Mouse (Mus musculus) bone marrow macrophage, adult 2 months (primary cell): ENCODE measurements at regions not wholly inside any gene's neighbourhood (a gene's known extent, or its start where the extent isn't known, plus 50 kb on each side); places are given as distances from the start of the nearest gene placed in this dataset.

ENCODE experiments used
- H3K27ac ChIP-seq: 2 replicates; pipeline ENCODE4 v1.5.1; 2012; ENCODE audit warnings: low read depth, low read length; ENCODE audit not compliant: insufficient read depth
- H3K4me1 ChIP-seq: 2 replicates; pipeline ENCODE4 v1.6.1; 2012; ENCODE audit warnings: low read length; ENCODE audit not compliant: control insufficient read depth, insufficient read depth
- H3K4me3 ChIP-seq: 2 replicates; pipeline ENCODE4 v1.5.1; 2012; ENCODE audit warnings: mild to moderate bottlenecking, low read length, moderate library complexity; ENCODE audit not compliant: insufficient read depth
- CTCF ChIP-seq: IDR thresholded peaks from 2 replicates; pipeline ENCODE4 v1.5.1; 2012; ENCODE audit warnings: low read depth, mild to moderate bottlenecking, low read length, moderate library complexity
- POLR2A ChIP-seq: IDR thresholded peaks from 2 replicates; pipeline ENCODE4 v1.6.1; 2012; ENCODE audit warnings: mild to moderate bottlenecking, low read depth, low read length, borderline replicate concordance

GRCm38 (mm10) chr1:150160314-150160713, 60.5 kb downstream of the Ptgs2 start:
- H3K4me1 ChIP-seq = peaks cover 2% of the 10 kb centered on the region
- TF ChIP-seq POLR2A (no peak), CTCF (no peak)
- no peak overlapping the region for H3K27ac ChIP-seq
- H3K4me3 ChIP-seq = no peak overlapping the region

GRCm38 (mm10) chr1:150164890-150165596, 65.2 kb downstream of the Ptgs2 start:
- TF ChIP-seq CTCF (no peak), POLR2A (no peak)
- Histone ChIP-seq H3K4me1 (peaks cover 8% of the 10 kb centered on the region), H3K4me3 (peak overlapping the region; percentile 25), H3K27ac (peak overlapping the region; percentile 1)

GRCm38 (mm10) chr1:150165597-150165973, 65.8 kb downstream of the Ptgs2 start:
- peak overlapping the region; percentile 25; the same call in 1 of the 2 replicates for H3K4me3 ChIP-seq
- H3K27ac ChIP-seq = peak overlapping the region; percentile 1
- peaks cover 8% of the 10 kb centered on the region for H3K4me1 ChIP-seq
- TF ChIP-seq CTCF (no peak), POLR2A (no peak)

- Histone ChIP-seq H3K4me1 (peaks cover 8% of the 10 kb centered on the region), H3K27ac (no peak overlapping the region), H3K4me3 (no peak overlapping the region)
- TF ChIP-seq CTCF (no peak), POLR2A (no peak)
Observed at GRCm38 (mm10) chr1:150167172-150167571, 67.3 kb downstream of the Ptgs2 start.

GRCm38 (mm10) chr1:150174204-150174603, 74.4 kb downstream of the Ptgs2 start:
- Histone ChIP-seq H3K4me1 (no peaks in the 10 kb centered on the region), H3K27ac (no peak overlapping the region), H3K4me3 (no peak overlapping the region)
- no peak for TF ChIP-seq POLR2A
- no peak for TF ChIP-seq CTCF

GRCm38 (mm10) chr1:150177029-150177740, 77.4 kb downstream of the Ptgs2 start:
- no peak overlapping the region for H3K4me3 ChIP-seq
- H3K4me1 ChIP-seq = no peaks in the 10 kb centered on the region
- no peak overlapping the region for H3K27ac ChIP-seq
- no peak for TF ChIP-seq POLR2A
- no peak for TF ChIP-seq CTCF

- H3K27ac ChIP-seq = no peak overlapping the region
- no peak for TF ChIP-seq CTCF
- no peak for TF ChIP-seq POLR2A
- peaks cover 4% of the 10 kb centered on the region; the same call in 1 of the 2 replicates for H3K4me1 ChIP-seq
- H3K4me3 ChIP-seq = no peak overlapping the region
Observed at GRCm38 (mm10) chr1:150202022-150202421, 102.2 kb downstream of the Ptgs2 start.

GRCm38 (mm10) chr1:150212454-150212853, 106.8 kb upstream of the Pdc start:
- no peak for TF ChIP-seq POLR2A
- no peak for TF ChIP-seq CTCF
- H3K4me3 ChIP-seq = no peak overlapping the region
- no peak overlapping the region for H3K27ac ChIP-seq
- no peaks in the 10 kb centered on the region for H3K4me1 ChIP-seq

- H3K4me3 ChIP-seq = no peak overlapping the region
- no peak overlapping the region for H3K27ac ChIP-seq
- TF ChIP-seq POLR2A (no peak), CTCF (no peak)
- H3K4me1 ChIP-seq = no peaks in the 10 kb centered on the region
Observed at GRCm38 (mm10) chr1:150216672-150217071, 102.5 kb upstream of the Pdc start.

GRCm38 (mm10) chr1:150218802-150219201, 100.4 kb upstream of the Pdc start:
- Histone ChIP-seq H3K4me3 (no peak overlapping the region), H3K4me1 (no peaks in the 10 kb centered on the region), H3K27ac (no peak overlapping the region)
- TF ChIP-seq POLR2A (no peak), CTCF (no peak)
